Mouse (Mus musculus): ENCODE measurements around the gene Tasp1. TPM values are rescaled to one million over a fixed set of nuclear protein-coding genes. Genes with fewer than 3 reads are reported as not detected.

The Tasp1 gene
- polyA plus RNA-seq (2014; fragmentation: Nextera tagmentation; extraction: Ambion mirVana): 19.9 and 24.4 TPM in 2 replicates

- H3K9ac ChIP-seq (ENCODE audit: low read depth, low read length): peak within 1 kb of the TSS; percentile 90
- H3K4me2 ChIP-seq (ENCODE audit: low read depth, low read length): peak within 1 kb of the TSS; percentile 89
- peak within 1 kb of the TSS; percentile 86 for H3K27ac ChIP-seq (replicated peaks; ENCODE audit: low read depth, low read length)
- H3K36me3 ChIP-seq (ENCODE audit: control insufficient read depth, insufficient read depth, low read length): no peaks in the 10 kb centered on the region
- peaks cover 4% of the 10 kb centered on the region for H3K4me1 ChIP-seq (ENCODE audit: control insufficient read depth, insufficient read depth, low read length)
- ATAC-seq (ENCODE audit: low read depth): peak; percentile 100
- WGBS: 2% methylated on average over 59 of the region's 68 CpGs
- 0 out of 2 replicates have a peak, but pooled peaks cover 3% of the 10 kb centered on the region for H3K9me3 ChIP-seq (ENCODE audit: control insufficient read depth, low read length)
- peak; percentile 98 for DNase-seq (ENCODE audit: low spot score)
- no peaks in the 10 kb centered on the region for H3K27me3 ChIP-seq (replicated peaks; ENCODE audit: control insufficient read depth, insufficient read depth, low read length)
- H3K4me3 ChIP-seq (ENCODE audit: low read depth, low read length): peak within 1 kb of the TSS; percentile 89
Measured at GRCm38 (mm10) chr2:140066353-140067314, at the start of gene Tasp1. Tasp1 (minus strand) TSS chr2:140066805.

- no peak for ATAC-seq (ENCODE audit: low read depth)
- Histone ChIP-seq H3K4me1 (ENCODE audit: control insufficient read depth, insufficient read depth, low read length) (no peaks in the 10 kb centered on the region), H3K36me3 (ENCODE audit: control insufficient read depth, insufficient read depth, low read length) (no peaks in the 10 kb centered on the region), H3K27ac (replicated peaks; ENCODE audit: low read depth, low read length) (no peak overlapping the region), H3K9ac (ENCODE audit: low read depth, low read length) (no peak overlapping the region), H3K4me2 (ENCODE audit: low read depth, low read length) (no peak overlapping the region), H3K4me3 (ENCODE audit: low read depth, low read length) (no peak overlapping the region), H3K9me3 (ENCODE audit: control insufficient read depth, low read length) (no peaks in the 10 kb centered on the region), H3K27me3 (replicated peaks; ENCODE audit: control insufficient read depth, insufficient read depth, low read length) (no peaks in the 10 kb centered on the region)
- DNase-seq (ENCODE audit: low spot score): no peak
- WGBS: 77% methylated on average over 8 of the region's 8 CpGs
Measured at GRCm38 (mm10) chr2:140113851-140114250, 47.2 kb upstream of the Tasp1 start.

- Histone ChIP-seq H3K27ac (replicated peaks; ENCODE audit: low read depth, low read length) (no peak overlapping the region), H3K4me2 (ENCODE audit: low read depth, low read length) (no peak overlapping the region), H3K4me3 (ENCODE audit: low read depth, low read length) (no peak overlapping the region), H3K4me1 (ENCODE audit: control insufficient read depth, insufficient read depth, low read length) (no peaks in the 10 kb centered on the region), H3K9me3 (ENCODE audit: control insufficient read depth, low read length) (no peaks in the 10 kb centered on the region), H3K27me3 (replicated peaks; ENCODE audit: control insufficient read depth, insufficient read depth, low read length) (no peaks in the 10 kb centered on the region), H3K9ac (ENCODE audit: low read depth, low read length) (no peak overlapping the region), H3K36me3 (ENCODE audit: control insufficient read depth, insufficient read depth, low read length) (no peaks in the 10 kb centered on the region)
- ATAC-seq (ENCODE audit: low read depth): no peak
- 30% methylated on average over 1 of the region's 1 CpGs for WGBS
- DNase-seq (ENCODE audit: low spot score): no peak
Measured at GRCm38 (mm10) chr2:140108945-140109344, 42.3 kb upstream of the Tasp1 start.

DNA sequence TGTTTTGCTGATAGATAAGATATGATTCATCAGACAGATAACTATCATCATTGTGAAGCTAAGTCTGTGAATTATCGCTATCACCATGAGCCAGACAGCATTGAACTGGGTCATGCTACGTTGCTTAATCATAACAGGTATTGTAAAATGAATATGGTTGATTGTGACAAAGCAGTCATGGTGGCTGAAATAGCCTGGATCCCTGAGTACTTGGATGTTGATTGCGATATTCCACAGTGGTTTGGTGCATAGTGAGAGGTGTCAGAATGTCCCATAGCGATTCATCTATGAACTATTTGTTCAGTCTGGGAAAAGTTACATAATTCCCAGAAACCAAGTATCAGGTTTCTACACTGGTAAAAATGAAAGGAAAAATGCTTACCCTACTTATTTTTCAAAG lies 41.0 kb upstream of the Tasp1 start:
- Histone ChIP-seq H3K9ac (ENCODE audit: low read depth, low read length) (no peak overlapping the region), H3K9me3 (ENCODE audit: control insufficient read depth, low read length) (no peaks in the 10 kb centered on the region), H3K27me3 (replicated peaks; ENCODE audit: control insufficient read depth, insufficient read depth, low read length) (no peaks in the 10 kb centered on the region), H3K4me2 (ENCODE audit: low read depth, low read length) (no peak overlapping the region), H3K4me3 (ENCODE audit: low read depth, low read length) (no peak overlapping the region), H3K27ac (replicated peaks; ENCODE audit: low read depth, low read length) (no peak overlapping the region), H3K36me3 (ENCODE audit: control insufficient read depth, insufficient read depth, low read length) (no peaks in the 10 kb centered on the region), H3K4me1 (ENCODE audit: control insufficient read depth, insufficient read depth, low read length) (no peaks in the 10 kb centered on the region)
- WGBS: 77% methylated on average over 4 of the region's 4 CpGs
- ATAC-seq (ENCODE audit: low read depth) (no peak), DNase-seq (ENCODE audit: low spot score) (no peak)

- no peaks in the 10 kb centered on the region for H3K4me1 ChIP-seq (ENCODE audit: control insufficient read depth, insufficient read depth, low read length)
- H3K27me3 ChIP-seq (replicated peaks; ENCODE audit: control insufficient read depth, insufficient read depth, low read length): no peaks in the 10 kb centered on the region
- no peak overlapping the region for H3K4me2 ChIP-seq (ENCODE audit: low read depth, low read length)
- no peaks in the 10 kb centered on the region for H3K9me3 ChIP-seq (ENCODE audit: control insufficient read depth, low read length)
- DNase-seq (ENCODE audit: low spot score) (no peak), ATAC-seq (ENCODE audit: low read depth) (no peak)
- no peak overlapping the region for H3K4me3 ChIP-seq (ENCODE audit: low read depth, low read length)
- H3K36me3 ChIP-seq (ENCODE audit: control insufficient read depth, insufficient read depth, low read length): no peaks in the 10 kb centered on the region
- no peak overlapping the region for H3K9ac ChIP-seq (ENCODE audit: low read depth, low read length)
- WGBS: 59% methylated on average over 3 of the region's 3 CpGs
- H3K27ac ChIP-seq (replicated peaks; ENCODE audit: low read depth, low read length): no peak overlapping the region
Measured at GRCm38 (mm10) chr2:140104951-140105350, 38.3 kb upstream of the Tasp1 start.

GRCm38 (mm10) chr2:140100551-140101474 lies 34.2 kb upstream of the Tasp1 start:
- DNase-seq (ENCODE audit: low spot score): peak; percentile 7
- WGBS: 84% methylated on average over 3 of the region's 3 CpGs
- Histone ChIP-seq H3K9me3 (ENCODE audit: control insufficient read depth, low read length) (no peaks in the 10 kb centered on the region), H3K9ac (ENCODE audit: low read depth, low read length) (no peak overlapping the region), H3K36me3 (ENCODE audit: control insufficient read depth, insufficient read depth, low read length) (no peaks in the 10 kb centered on the region), H3K27me3 (replicated peaks; ENCODE audit: control insufficient read depth, insufficient read depth, low read length) (no peaks in the 10 kb centered on the region), H3K4me2 (ENCODE audit: low read depth, low read length) (no peak overlapping the region), H3K27ac (replicated peaks; ENCODE audit: low read depth, low read length) (no peak overlapping the region), H3K4me1 (ENCODE audit: control insufficient read depth, insufficient read depth, low read length) (no peaks in the 10 kb centered on the region), H3K4me3 (ENCODE audit: low read depth, low read length) (no peak overlapping the region)
- ATAC-seq (ENCODE audit: low read depth): no peak

DNA sequence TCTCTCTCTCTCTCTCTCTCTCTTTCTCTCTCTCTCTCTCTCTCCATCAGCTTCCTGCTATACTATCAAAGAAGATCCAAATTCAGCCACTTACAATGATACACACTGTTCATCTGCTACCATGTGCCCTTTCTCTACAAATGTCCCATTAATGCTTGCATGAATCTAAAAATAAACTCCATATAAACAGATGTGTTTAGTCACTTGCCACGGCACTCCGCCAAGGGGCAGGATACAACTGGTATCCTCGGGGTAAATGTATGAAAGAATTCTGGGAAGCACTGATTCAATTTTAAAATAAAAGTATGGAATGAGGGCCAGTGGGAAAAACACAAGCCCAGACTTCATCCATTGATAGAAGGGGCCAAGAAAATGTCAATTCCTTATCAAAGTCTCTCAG lies 33.4 kb upstream of the Tasp1 start:
- ATAC-seq (ENCODE audit: low read depth): no peak
- Histone ChIP-seq H3K4me3 (ENCODE audit: low read depth, low read length) (no peak overlapping the region), H3K27ac (replicated peaks; ENCODE audit: low read depth, low read length) (no peak overlapping the region), H3K36me3 (ENCODE audit: control insufficient read depth, insufficient read depth, low read length) (no peaks in the 10 kb centered on the region), H3K9ac (ENCODE audit: low read depth, low read length) (no peak overlapping the region), H3K9me3 (ENCODE audit: control insufficient read depth, low read length) (no peaks in the 10 kb centered on the region), H3K4me2 (ENCODE audit: low read depth, low read length) (no peak overlapping the region), H3K27me3 (replicated peaks; ENCODE audit: control insufficient read depth, insufficient read depth, low read length) (no peaks in the 10 kb centered on the region), H3K4me1 (ENCODE audit: control insufficient read depth, insufficient read depth, low read length) (no peaks in the 10 kb centered on the region)
- peak; percentile 12 for DNase-seq (ENCODE audit: low spot score)
- WGBS: 74% methylated on average over 3 of the region's 3 CpGs

GRCm38 (mm10) chr2:140097131-140097591 lies 30.6 kb upstream of the Tasp1 start:
- Histone ChIP-seq H3K9ac (ENCODE audit: low read depth, low read length) (no peak overlapping the region), H3K4me3 (ENCODE audit: low read depth, low read length) (no peak overlapping the region), H3K27ac (replicated peaks; ENCODE audit: low read depth, low read length) (no peak overlapping the region), H3K36me3 (ENCODE audit: control insufficient read depth, insufficient read depth, low read length) (no peaks in the 10 kb centered on the region), H3K9me3 (ENCODE audit: control insufficient read depth, low read length) (no peaks in the 10 kb centered on the region), H3K4me2 (ENCODE audit: low read depth, low read length) (no peak overlapping the region), H3K4me1 (ENCODE audit: control insufficient read depth, insufficient read depth, low read length) (no peaks in the 10 kb centered on the region), H3K27me3 (replicated peaks; ENCODE audit: control insufficient read depth, insufficient read depth, low read length) (no peaks in the 10 kb centered on the region)
- 84% methylated on average over 3 of the region's 3 CpGs for WGBS
- ATAC-seq (ENCODE audit: low read depth) (no peak), DNase-seq (ENCODE audit: low spot score) (no peak)

Measured in embryonic facial prominence, embryonic 14.5 days (tissue).